Mouse (Mus musculus) CD4-positive, CD25-positive, alpha-beta regulatory T cell (primary cell): ENCODE results near the gene Ifit1bl2. TPM values are rescaled to one million over a fixed set of nuclear protein-coding genes. Genes with fewer than 3 reads are reported as not detected.

Experiments
- polyA plus RNA-seq: library from polyadenylated mRNA; unstranded; fragments of 100-300 nt; shearing (Covaris generic); gene quantifications from one replicate; pipeline ENCODE4 v1.2.1, GENCODE M21; 2017

Gene Ifit1bl2
- 1.0 TPM for polyA plus RNA-seq

DNA sequence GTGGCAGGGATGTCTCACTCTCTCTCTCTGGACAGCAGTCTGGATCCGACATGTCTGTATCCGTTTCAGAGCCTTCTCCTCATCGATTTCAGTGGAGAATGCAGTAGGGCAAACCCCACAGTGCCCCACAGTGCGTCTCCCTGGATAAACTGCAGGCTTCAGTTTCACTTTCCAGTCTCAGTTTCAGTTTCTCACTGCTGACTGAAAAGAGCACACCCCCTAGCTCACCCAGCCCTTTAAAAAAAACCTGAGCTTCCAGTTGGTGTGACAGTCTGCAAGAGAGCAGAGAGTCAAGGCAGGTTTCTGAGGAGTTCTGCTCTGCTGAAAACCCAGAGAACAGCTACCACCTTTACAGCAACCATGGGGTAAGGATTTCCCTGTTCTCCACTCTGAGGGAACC lies at the start of gene Ifit1bl2, which contains the start of gene Ifit1:
Gene Ifit1bl2, minus strand, starts transcription at position 121 of the 400 bp plus-strand sequence.
Gene Ifit1, plus strand, starts transcription at position 249 of the 400 bp plus-strand sequence.

DNA sequence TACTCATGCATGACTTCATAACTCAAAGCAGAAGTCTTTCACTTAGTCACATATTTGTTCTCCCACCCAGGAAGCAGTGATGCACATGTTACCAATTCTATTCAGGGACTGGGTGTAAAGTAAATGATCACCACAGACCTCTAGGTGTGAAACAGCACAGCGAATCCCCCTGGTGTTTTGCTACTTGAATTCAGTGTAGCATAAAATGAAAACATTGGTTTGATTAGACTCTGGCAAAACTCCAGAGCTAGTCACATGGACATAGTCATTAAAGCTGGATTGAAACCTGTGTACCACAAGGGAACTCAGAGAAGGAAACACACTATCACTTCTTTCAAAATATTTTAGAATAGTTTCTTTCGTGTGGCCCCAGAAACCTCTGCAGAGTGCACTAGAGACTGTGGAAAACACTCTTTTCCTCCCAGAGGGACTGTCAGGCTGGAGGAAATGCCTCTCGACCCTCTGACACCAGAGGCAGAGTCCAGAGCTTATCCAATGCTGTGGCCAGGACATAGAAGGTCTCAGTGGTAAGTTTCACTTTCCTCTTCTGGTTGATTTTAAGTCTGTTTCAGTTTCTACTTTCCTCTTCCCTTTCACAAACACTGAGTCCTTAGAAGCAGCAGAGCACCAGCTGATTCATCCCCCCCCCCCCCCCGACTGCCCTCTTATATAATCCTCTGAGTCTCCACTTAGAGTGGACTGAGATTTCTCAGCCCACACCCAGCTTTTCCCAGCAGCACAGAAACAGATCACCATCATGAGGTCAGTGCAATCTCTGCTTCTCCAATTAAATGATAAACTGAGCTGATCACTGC lies 33.1 kb downstream of the Ifit1bl2 start, which contains the start of gene Ifit3b:
Gene Ifit3b, plus strand, starts transcription at position 734 of the 815 bp plus-strand sequence.

DNA sequence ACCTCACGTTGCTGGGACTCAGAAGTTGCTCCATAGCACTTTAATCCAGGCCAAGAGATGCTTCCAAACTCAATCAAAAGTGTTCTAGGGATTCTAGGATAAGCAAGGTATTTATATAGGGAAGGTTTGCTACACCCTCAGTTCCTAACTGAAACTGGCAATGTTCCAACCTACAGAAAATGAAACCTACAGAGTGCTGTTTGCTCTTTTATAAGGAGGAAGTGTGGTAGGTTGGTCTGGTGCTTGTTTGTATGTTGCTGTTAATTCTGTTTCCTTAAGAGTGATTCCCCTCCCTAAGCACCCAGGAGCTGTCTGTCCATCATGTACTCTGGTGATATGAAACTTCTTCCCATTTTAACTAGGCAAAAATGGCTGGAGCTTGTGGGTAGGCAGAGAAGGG lies 38.7 kb downstream of the Ifit1bl2 start, which contains the start of gene Ifit1bl1:
Gene Ifit1bl1, minus strand, starts transcription at position 69 of the 400 bp plus-strand sequence.

DNA sequence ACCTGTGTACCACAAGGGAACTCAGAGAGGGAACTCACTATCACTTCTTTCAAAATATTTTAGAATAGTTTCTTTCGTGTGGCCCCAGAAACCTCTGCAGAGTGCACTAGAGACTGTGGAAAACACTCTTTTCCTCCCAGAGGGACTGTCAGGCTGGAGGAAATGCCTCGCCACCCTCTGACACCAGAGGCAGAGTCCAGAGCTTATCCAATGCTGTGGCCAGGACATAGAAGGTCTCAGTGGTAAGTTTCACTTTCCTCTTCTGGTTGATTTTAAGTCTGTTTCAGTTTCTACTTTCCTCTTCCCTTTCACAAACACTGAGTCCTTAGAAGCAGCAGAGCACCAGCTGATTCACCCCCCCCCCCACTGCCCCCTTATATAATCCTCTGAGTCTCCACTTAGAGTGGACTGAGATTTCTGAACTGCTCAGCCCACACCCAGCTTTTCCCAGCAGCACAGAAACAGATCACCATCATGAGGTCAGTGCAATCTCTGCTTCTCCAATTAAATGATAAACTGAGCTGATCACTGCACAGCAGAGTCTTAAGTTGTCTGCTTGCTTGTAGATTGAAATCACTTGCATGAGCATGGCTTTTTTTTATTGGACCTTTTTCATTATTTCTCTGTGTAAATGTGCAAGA lies 57.3 kb downstream of the Ifit1bl2 start, which contains the start of gene Ifit3:
Gene Ifit3, plus strand, starts transcription at position 406 of the 641 bp plus-strand sequence.

Other genes starting within 250 kb of the Ifit1bl2 start
- not detected for gene Ch25h, start 165.6 kb downstream of the Ifit1bl2 start, polyA plus RNA-seq
- 93.8 TPM for gene Lipa, start 113.3 kb downstream of the Ifit1bl2 start, polyA plus RNA-seq
- 32.6 TPM for gene Ifit2, start 90.0 kb downstream of the Ifit1bl2 start, polyA plus RNA-seq
- gene Ifit3, start 57.2 kb downstream of the Ifit1bl2 start, polyA plus RNA-seq: 33.0 TPM
- 101 TPM for gene Ifit1bl1, start 38.8 kb downstream of the Ifit1bl2 start, polyA plus RNA-seq
- gene Ifit3b, start 32.8 kb downstream of the Ifit1bl2 start, polyA plus RNA-seq: 5.5 TPM
- gene Ifit1, start 128 bp upstream of the Ifit1bl2 start, polyA plus RNA-seq: 41.8 TPM
- not detected for gene Slc16a12, start 106.5 kb upstream of the Ifit1bl2 start, polyA plus RNA-seq
- 1.8 TPM for gene Pank1, start 238.7 kb upstream of the Ifit1bl2 start, polyA plus RNA-seq